Mouse (Mus musculus): ENCODE measurements at regions not wholly inside any gene's neighbourhood (a gene's known extent, or its start where the extent isn't known, plus 50 kb on each side); places are given as distances from the start of the nearest gene placed in this dataset.
A peak's percentile ranks its signal among the peaks of the same experiment; 100 is the strongest.

- no peak for DNase-seq
These were observed 77.9 kb downstream of the Sik1 start for GRCm38 (mm10) chr17:31777751-31778150.

GRCm38 (mm10) chr17:31779466-31779865 is 76.1 kb downstream of the Sik1 start:
- DNase-seq, result no peak

- no peak for DNase-seq
These were observed 73.4 kb downstream of the Sik1 start for GRCm38 (mm10) chr17:31782251-31782650.

GRCm38 (mm10) chr17:31783071-31783470 is 72.5 kb downstream of the Sik1 start:
- no peak for DNase-seq

GRCm38 (mm10) chr17:31788316-31788715 is 67.3 kb downstream of the Sik1 start:
- no peak for DNase-seq

- DNase-seq, result no peak
These were observed 66.5 kb downstream of the Sik1 start for GRCm38 (mm10) chr17:31789068-31789583.

GRCm38 (mm10) chr17:31789906-31790279 is 65.7 kb downstream of the Sik1 start:
- no peak for DNase-seq

- DNase-seq, result no peak
These were observed 65.1 kb downstream of the Sik1 start for GRCm38 (mm10) chr17:31790280-31791063.

- DNase-seq, result no peak
These were observed 63.9 kb downstream of the Sik1 start for GRCm38 (mm10) chr17:31791656-31792055.

- no peak for DNase-seq
These were observed 62.6 kb downstream of the Sik1 start for GRCm38 (mm10) chr17:31793040-31793439.

GRCm38 (mm10) chr17:31793521-31793920 is 62.1 kb downstream of the Sik1 start:
- DNase-seq, result peak in 1 of 2 experiments; percentile 14

GRCm38 (mm10) chr17:31793964-31794363 is 61.6 kb downstream of the Sik1 start:
- DNase-seq, result no peak

All from cerebellum, postnatal 25 days (tissue).